Mouse (Mus musculus): ENCODE measurements at regions not wholly inside any gene's neighbourhood (a gene's known extent, or its start where the extent isn't known, plus 50 kb on each side); places are given as distances from the start of the nearest gene placed in this dataset.
A peak's percentile ranks its signal among the peaks of the same experiment; 100 is the strongest.

DNA sequence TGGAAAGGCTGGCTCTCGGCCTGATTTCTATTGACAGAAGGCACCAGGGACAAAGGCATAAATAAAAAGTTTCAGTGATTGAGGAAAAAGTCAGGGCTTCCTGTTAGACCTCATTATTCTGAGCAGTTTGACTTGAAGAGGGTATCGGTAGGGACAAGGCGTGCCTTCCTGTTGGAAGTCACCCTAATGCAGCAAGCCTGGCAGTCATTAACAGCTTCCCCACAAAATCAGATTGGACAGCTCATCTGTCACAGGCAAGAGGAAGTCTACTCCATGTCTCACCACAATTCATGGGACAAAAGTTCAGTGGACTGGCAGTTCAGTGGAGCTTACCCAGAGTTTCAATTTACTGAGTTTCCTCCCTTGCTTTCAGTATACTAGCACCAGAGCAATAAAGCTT, 715.5 kb downstream of the Fam181b start:
- no peak overlapping the region for H3K4me3 ChIP-seq
- no peak for DNase-seq (ENCODE audit: extremely low spot score in 1 of 2, low spot score in 2 of 2)
- intact Hi-C loops (cut with DNase I) = no loop called here
- no peak overlapping the region for H3K27ac ChIP-seq
- no peak for TF ChIP-seq CTCF (IDR thresholded peaks at IDR 0.05)

DNA sequence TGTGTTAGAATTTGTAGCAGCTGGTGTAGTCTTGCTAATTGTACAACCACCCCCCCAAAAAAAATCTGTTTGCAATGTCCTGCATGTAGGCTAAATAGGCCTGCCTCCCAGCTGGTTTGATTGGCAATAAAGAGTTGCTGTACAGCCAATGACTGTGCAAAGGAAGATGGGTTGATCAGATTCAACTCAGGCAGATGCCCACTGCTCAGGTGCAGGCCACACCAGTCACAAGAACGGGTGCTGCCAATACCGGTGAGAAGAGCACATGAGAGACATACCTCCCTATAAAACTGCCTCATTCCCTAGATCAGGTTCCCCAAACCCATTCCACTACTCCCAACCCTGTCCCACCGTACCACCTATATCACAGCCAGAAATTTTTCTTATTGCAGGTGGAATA, 756.0 kb downstream of the Fam181b start:
- no peak overlapping the region for H3K27ac ChIP-seq
- intact Hi-C loops (cut with DNase I) = no loop called here
- no peak overlapping the region for H3K4me3 ChIP-seq
- TF ChIP-seq CTCF (IDR thresholded peaks at IDR 0.05) = no peak
- no peak for DNase-seq (ENCODE audit: extremely low spot score in 1 of 2, low spot score in 2 of 2)

- no peak for TF ChIP-seq CTCF (IDR thresholded peaks at IDR 0.05)
- intact Hi-C loops (cut with DNase I) = no loop called here
- Histone ChIP-seq H3K27ac (no peak overlapping the region), H3K4me3 (no peak overlapping the region)
- no peak for DNase-seq (ENCODE audit: extremely low spot score in 1 of 2, low spot score in 2 of 2)
Observed at GRCm38 (mm10) chr7:93836169-93836568, 756.5 kb downstream of the Fam181b start.

DNA sequence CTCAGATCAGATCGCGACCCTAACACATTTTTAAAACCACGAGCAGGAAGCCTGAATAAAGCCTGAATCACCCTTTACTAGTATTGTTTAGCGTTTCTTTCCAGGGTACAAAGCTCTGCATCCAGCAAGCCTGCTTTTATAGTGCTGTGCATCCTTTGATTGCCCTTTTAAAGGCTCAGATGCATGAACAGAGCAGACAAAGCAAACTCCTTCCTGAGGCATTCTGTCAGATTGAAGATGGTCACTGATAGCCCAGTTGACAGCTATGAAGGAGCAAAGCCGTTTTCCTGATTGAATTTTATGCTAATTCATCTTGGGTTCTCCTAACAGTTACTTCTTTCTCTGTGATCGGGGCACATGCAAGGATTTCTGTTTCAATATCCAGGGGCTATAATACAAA, 775.4 kb downstream of the Fam181b start:
- intact Hi-C loops (cut with DNase I) = no loop called here
- TF ChIP-seq CTCF (IDR thresholded peaks at IDR 0.05) = no peak
- Histone ChIP-seq H3K27ac (no peak overlapping the region), H3K4me3 (no peak overlapping the region)
- no peak for DNase-seq (ENCODE audit: extremely low spot score in 1 of 2, low spot score in 2 of 2)

GRCm38 (mm10) chr7:93893701-93894100, 814.0 kb downstream of the Fam181b start:
- intact Hi-C loops (cut with DNase I) = no loop called here
- TF ChIP-seq CTCF (IDR thresholded peaks at IDR 0.05) = no peak
- Histone ChIP-seq H3K27ac (no peak overlapping the region), H3K4me3 (no peak overlapping the region)
- no peak for DNase-seq (ENCODE audit: extremely low spot score in 1 of 2, low spot score in 2 of 2)

DNA sequence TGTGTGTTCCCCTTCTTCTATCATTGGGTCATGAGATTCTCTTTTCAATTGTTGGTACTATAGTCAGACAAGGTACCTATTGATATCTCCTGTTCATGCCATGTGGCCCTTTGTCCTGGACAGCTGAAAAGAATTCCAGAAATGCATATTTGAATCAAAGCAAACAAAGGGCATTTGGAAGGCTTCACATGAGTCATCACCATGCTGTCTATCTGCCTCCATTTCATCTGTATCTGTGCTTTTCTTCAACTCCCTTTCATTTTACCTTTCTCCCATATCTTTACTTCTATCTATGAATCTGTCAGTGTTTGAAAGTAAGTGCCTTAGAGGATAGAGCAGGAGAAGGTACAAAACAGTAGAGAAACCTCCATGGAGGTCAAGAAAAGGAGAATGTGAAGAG, 817.3 kb downstream of the Fam181b start:
- intact Hi-C loops (cut with DNase I) = no loop called here
- DNase-seq (ENCODE audit: extremely low spot score in 1 of 2, low spot score in 2 of 2) = no peak
- no peak for TF ChIP-seq CTCF (IDR thresholded peaks at IDR 0.05)
- Histone ChIP-seq H3K27ac (no peak overlapping the region), H3K4me3 (no peak overlapping the region)

DNA sequence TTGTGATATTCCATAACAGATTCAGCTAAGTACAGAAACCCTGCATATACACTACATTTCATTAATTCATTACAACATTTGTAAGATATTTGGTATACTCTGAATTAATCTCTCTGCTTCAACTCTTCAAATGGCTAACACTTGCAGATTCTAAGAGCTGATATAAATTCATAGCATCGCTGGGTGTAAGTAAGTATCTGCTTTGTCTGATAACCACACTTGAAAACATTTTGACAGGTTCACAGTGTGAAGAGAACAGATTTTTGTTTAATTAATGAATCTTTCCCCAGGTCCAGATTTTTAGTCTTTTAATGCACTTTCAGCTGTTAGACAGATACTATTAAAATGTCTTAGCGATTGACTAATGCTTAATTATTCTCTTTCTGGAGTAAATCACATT, 823.1 kb downstream of the Fam181b start:
- no peak overlapping the region for H3K4me3 ChIP-seq
- no peak for DNase-seq (ENCODE audit: extremely low spot score in 1 of 2, low spot score in 2 of 2)
- H3K27ac ChIP-seq = no peak overlapping the region
- no peak for TF ChIP-seq CTCF (IDR thresholded peaks at IDR 0.05)
- intact Hi-C loops (cut with DNase I) = no loop called here

DNA sequence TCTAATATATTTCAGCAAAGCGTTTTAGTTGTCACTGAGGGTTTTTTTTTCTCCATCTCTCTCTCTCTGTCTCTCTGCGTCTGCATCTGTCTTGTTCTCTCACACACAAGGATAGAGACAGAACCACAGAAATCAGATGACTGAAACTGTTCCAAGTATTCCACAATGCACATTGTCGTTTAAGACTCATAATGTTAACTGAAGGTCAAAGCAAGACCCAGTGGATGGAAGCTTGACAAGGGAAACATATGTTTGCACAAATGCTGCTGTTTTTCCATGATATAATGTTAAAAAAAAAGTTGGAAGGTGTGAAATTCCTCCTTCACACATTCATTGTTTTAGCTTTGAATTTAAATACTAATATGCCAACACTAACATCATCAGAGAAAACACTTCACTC, 857.3 kb downstream of the Fam181b start:
- TF ChIP-seq CTCF (IDR thresholded peaks at IDR 0.05) = no peak
- DNase-seq (ENCODE audit: extremely low spot score in 1 of 2, low spot score in 2 of 2) = no peak
- Histone ChIP-seq H3K27ac (no peak overlapping the region), H3K4me3 (no peak overlapping the region)
- intact Hi-C loops (cut with DNase I) = no loop called here

DNA sequence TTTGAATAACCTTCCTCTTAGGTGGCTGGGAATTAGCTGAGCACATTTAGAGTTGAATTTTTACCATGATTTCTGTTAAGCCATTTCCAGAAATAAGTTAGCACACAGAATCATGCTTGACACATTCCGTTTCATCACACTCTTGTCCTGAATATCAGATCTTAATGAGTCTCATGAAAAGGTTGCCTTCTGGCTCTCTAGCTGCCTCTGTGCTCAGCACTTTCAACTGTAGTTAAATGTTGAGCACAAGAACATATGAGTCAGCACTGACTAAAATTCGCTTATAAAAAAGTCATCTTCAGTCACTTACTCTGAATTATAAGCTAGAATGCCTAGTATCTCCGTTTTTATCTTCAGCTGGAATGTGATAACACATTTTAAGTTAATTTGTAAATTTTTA, 902.4 kb downstream of the Fam181b start:
- TF ChIP-seq CTCF (IDR thresholded peaks at IDR 0.05) = no peak
- intact Hi-C loops (cut with DNase I) = no loop called here
- no peak for DNase-seq (ENCODE audit: extremely low spot score in 1 of 2, low spot score in 2 of 2)
- Histone ChIP-seq H3K27ac (no peak overlapping the region), H3K4me3 (no peak overlapping the region)

DNA sequence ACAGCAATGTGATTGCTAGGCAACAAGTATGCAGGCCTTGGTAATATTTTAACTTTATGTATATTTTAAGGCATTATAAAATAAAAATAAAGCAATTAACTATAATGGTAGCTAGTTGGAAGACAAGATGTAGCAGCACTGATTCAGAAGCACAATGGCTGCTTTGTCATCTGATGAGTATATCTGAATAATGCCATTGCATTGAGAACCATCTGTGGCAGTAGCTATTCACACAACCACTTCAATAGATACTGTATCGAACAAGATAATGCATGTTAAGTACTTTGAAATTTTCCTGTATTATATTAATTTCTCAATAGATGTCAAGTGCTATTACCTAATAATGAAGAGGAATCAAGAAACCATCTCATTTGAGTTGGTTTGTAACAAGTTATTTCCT, 923.1 kb downstream of the Fam181b start:
- Histone ChIP-seq H3K4me3 (no peak overlapping the region), H3K27ac (no peak overlapping the region)
- no peak for TF ChIP-seq CTCF (IDR thresholded peaks at IDR 0.05)
- no peak for DNase-seq (ENCODE audit: extremely low spot score in 1 of 2, low spot score in 2 of 2)
- intact Hi-C loops (cut with DNase I) = no loop called here

- H3K27ac ChIP-seq = no peak overlapping the region
- peak overlapping the region; percentile 37 for H3K4me3 ChIP-seq
Observed at GRCm38 (mm10) chr7:94042466-94043030, 962.9 kb downstream of the Fam181b start.

GRCm38 (mm10) chr7:94045428-94045827, 965.8 kb downstream of the Fam181b start:
- intact Hi-C loops (cut with DNase I) = loop anchor here (10.0 kb wide), 1 partner anchor 921 kb away; no protein-coding TSS in a partner anchor
- no peak for DNase-seq (ENCODE audit: extremely low spot score in 1 of 2, low spot score in 2 of 2)
- no peak for TF ChIP-seq CTCF (IDR thresholded peaks at IDR 0.05)
- no peak overlapping the region for H3K27ac ChIP-seq
- no peak overlapping the region for H3K4me3 ChIP-seq

More at GRCm38 (mm10) chr7:94042466-94043030, 962.9 kb downstream of the Fam181b start:
- intact Hi-C loops (cut with DNase I) = loop anchor here (1.0 to 10.0 kb wide), 2 partner anchors 579 to 918 kb away; no protein-coding TSS in a partner anchor
- DNase-seq (ENCODE audit: extremely low spot score in 1 of 2, low spot score in 2 of 2) = peak; percentile 12 to 22
- no peak for TF ChIP-seq CTCF (IDR thresholded peaks at IDR 0.05)

- peak; percentile 66 for TF ChIP-seq CTCF (IDR thresholded peaks at IDR 0.05)
- H3K4me3 ChIP-seq = no peak overlapping the region
- H3K27ac ChIP-seq = no peak overlapping the region
- intact Hi-C loops (cut with DNase I) = loop anchor here (2.0 to 10.0 kb wide), 2 partner anchors 709 to 921 kb away; no protein-coding TSS in a partner anchor
- no peak for DNase-seq (ENCODE audit: extremely low spot score in 1 of 2, low spot score in 2 of 2)
Observed at GRCm38 (mm10) chr7:94046029-94046428, 966.4 kb downstream of the Fam181b start.

Measured in left cerebral cortex, adult 2 months (tissue).